Mouse (Mus musculus): Measurements from ENCODE around the gene Tnni3k.

The Tnni3k gene

DNA sequence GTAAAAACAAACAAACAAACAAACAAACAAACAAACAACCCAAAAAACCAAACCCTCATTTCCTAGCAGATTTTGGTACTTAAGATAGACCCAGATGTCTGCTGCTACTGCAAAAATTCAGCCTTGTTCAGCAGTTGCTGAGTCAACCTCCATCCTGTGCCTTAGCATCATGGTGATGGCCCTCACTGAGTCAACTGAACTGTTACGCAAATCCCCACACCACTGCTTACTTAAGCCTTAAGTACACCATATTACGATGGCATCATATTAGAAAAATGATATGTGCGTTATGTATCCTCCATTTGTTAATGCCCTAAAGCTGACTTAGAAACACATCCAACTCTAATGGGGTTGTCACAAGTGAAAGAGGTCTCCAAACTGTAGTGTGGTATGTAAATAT is 300.0 kb downstream of the Tnni3k start:
- DNase-seq, result no peak

DNA sequence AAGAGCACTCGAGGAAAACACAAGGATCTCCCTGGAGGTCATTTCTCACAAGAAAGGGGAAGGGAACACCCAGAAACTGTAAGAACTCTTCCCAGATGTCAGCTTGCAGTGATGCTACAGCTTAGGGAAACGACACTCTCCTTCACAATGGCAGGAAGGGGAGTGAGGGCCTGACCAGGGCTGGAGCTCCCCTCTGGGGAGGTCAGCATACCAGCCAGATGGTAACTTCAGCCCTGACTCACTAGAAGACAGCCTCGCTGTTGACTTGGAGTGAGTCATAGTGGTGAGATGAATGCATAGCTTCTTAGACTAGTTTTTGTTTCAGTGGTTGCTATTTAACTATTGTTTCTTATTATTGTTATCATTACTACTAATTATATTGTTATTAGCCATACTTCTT is 300.7 kb downstream of the Tnni3k start:
- DNase-seq, result no peak

DNA sequence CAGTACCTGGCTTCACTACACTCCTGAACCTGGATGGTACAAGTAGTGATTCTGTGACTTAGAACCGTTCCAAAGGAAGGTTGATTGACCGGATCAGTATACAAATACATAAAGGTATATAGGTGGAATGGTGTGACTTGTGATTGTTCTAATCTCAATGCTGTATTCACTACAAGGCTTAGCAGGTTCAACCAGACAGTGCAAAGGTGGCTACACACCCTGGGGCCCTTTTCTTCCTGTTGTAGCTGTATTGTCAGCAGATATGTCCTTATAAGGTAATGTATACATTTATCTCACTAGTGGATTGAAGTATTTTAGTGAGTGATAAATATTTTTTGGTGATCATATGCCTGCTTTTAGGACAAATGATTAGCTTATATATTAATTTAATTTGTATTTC is 310.9 kb downstream of the Tnni3k start:
- DNase-seq, result no peak

DNA sequence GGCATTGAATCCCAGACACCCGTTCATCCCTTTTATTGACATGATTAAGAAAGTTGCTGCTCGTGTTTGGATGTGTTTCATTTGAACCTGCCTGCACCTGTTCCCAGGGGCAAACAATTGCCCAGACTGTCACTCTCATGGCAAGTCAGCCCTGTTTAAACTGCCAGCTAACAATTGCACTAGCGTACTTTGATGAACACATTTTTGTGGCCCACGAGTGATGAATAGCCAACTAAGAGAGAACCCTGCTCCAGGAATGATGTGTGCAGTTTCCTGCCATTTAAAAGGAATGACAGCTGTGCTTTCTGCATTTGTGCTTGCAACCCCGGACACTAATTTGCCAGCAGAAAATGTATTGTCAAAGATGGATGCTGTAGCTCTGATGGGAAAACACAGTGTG is 312.3 kb downstream of the Tnni3k start:
- no peak for DNase-seq

DNA sequence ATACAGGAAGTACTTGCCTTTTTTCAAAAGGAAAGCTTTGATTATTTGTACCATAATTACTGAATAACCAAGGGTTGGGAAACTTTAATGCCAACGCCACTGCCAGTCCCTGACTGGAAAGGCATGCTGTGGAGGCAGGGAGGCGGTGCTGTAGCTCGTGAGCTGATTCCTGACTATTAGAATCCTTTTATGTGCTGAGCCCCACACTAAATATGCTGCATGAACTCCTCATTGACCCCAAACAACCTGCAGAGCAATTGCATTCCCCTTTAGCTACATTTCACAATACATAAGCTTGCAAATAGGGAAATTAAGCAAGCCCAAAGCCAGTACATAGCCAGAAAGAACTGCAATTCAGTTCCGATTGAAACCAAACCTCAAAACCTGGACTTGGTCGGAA is 313.7 kb downstream of the Tnni3k start:
- no peak for DNase-seq

Data from kidney, adult 8-10 months (tissue).